Mouse (Mus musculus) frontal cortex, adult 2 months (tissue): ENCODE data around the gene Acsm2. TPM values are rescaled to one million over a fixed set of nuclear protein-coding genes. Genes with fewer than 3 reads are reported as not detected.

Experiments used
- DNase-seq, 2 experiments: peaks; one replicate each; pipeline ENCODE4 v3.0.0; 2022; ENCODE audit warnings: low spot score in 1 of 2; ENCODE audit errors: extremely low spot score in 1 of 2
- polyA plus RNA-seq: library from polyadenylated mRNA; depleted of rRNA; stranded (reverse); fragments of >200 nt; gene quantifications from 2 replicates; pipeline ENCODE4 v1.2.3, GENCODE M21; 2012; rRNA removed

The Acsm2 gene
- not detected in 2 replicates for polyA plus RNA-seq

DNA sequence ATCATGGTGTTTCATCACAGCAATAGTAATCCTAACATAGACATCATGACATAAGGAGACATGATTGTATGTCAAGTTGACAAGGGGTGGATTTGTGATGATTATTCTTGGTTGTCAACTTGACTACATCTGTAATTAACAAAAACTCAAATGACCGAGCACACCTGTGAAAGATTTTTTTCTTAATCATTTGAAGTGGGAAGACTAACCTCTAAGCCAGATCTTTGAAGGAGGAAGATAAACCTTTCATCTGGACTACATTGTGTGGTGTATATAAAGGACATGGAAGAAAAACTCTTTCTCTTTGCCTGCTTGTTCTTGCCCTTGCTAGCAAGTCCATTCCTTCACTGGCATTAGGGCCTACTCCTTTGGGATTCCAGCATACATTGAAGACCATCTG, at the start of gene Acsm2:
Gene Acsm2 (plus strand): TSS at position 301 of the 400 bp plus-strand sequence.
- no peak for DNase-seq

DNA sequence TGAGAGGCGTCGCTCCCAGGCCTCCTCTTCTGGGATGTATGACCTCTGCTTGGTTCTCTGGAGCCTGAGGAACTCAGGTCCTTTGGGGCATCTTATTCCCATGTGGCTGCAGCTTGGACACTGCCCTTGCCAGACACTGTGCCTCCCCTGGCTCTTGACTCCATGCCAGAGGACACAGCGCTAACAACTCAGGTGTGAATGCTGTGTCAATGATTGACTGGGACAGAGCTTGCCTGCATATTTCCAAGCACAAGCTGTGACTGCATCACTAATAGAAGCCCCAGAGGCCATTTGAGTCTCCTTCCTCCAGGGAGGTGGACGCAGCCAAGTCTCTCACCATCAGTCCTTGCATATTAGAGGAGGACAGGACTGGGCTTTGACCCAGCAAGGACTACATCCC, 43.0 kb upstream of the Acsm2 start:
- DNase-seq = no peak

DNA sequence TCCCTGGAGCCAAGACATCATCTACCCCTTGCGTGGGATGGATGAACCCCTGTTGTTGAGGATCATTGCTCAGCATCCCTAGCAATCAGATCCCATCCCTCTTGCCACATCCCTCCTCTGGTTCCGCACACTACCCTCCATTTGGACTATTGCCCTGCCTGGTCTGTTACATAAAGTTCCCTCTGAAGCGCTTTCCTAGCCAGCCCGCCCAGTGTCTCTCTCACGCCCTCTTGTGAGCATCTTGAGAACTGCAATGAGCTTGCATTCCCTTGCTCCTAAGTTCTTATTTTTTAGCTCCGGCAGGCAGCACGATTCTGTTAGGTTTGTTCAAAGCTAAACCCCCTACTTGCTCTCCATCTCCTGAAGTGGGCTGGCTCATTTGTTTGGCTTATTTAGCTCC, 41.1 kb upstream of the Acsm2 start:
- peak in 1 of 2 experiments; percentile 80 for DNase-seq

DNA sequence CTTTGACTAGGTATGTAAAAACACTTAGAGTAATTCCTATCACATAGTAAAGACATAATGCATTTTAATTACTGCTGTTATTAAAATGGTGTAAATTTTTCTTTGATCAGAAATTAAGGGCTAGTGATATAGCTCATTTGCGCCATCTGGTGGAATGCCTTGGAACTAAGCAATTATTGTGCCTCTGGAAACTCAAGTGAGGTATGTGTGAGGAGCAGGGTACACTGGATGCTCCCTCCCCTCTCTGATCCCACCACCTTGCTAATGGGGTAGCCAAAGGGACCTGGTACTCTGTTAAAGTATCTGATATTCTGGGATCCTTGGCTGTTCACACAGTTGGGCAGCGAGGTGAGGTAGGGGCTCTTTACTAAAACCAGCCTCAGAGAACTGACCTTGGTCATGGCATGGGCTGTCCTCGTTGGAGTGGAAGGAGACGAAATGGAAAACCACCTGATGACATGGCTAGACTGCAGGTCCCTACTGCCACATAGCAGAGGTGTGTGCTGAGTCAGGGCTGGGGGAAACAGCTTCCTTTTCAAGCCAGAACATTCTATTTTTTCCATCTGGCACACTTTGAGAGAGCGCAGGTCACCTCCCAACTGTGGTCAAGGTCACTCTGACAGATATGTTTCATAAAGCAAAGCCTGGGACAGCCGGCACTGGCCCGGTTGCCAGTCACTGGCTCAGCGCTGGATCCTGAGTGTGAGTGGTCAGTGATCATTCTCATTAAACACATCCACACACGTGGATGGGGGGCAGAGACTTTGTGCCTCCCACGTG, 38.5 kb upstream of the Acsm2 start:
- peak in 1 of 2 experiments; percentile 82 for DNase-seq

DNA sequence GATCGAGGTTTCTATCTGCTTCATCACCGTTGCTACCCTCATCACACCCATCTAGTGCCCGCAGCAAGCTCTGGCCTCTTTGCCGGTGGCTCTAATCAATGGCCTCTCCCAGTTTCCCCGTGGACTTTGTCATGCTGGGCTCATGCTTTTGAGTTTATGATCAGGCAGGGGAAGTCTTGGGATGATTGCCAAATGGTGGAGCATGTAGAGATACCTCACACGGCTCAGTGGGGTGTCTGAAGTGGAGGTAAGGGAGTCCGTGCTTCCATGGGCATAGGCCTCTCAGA, 37.9 kb upstream of the Acsm2 start:
- no peak for DNase-seq

DNA sequence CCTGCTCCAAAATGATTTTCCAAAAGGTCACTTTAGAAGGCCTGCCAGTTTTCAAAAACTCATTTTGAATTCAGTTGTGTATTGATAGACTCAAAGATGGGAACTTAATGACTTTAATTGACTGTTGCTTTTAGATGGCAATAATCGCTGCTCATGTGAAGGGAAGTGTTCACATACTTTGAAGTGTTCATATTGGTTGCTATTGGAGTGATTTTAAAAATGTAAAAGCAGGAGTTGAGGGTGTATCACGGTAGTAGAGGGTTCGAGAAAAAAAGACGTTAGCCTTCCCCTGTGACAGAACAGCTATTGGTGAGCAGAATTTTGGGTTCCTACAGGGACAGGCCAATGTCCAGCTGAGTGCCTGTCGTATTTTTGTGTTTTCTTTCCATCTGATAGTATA, 35.0 kb upstream of the Acsm2 start, which contains the start of gene Acsm5:
Gene Acsm5 (plus strand): TSS at position 301 of the 400 bp plus-strand sequence.
- DNase-seq = no peak

DNA sequence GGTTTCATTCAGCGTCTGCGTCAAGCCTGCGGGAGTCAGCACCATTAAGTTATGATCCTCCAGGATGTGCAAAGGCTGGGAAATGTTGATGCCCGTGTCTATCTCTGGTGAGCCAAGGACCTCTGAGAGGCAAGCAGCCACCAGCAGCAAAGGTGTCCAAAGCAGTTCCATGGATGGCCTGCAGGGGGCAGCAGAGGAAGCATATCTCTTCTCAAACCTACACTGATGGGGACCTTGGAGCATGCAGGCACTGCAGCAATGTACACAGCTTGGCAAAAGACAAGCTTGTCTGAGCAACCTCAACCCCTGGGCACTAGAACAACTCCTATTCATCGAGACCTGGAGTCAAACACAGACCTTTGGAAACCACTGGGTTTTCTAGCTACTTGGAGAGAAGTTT, 34.5 kb upstream of the Acsm2 start:
- peak; percentile 47 to 92 for DNase-seq

DNA sequence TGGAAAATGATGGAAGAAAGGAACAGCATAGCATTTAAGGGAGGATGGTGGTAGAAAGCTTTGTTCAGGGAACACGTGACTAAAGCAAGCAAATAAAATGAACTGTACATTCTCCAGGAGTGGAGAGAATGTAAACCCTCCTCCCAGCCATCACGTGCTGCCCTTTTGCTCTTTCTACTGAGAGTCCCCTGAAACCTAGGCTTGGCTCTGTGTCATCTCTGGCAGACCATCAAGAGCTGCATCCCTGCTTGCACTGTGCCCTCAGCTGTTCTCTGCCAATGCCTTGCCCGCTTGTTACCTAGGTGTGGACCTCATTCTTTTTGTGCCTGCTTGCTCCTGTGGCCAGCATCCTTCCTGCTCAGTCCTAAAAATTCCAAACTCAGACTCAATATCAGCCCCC, 32.3 kb upstream of the Acsm2 start:
- DNase-seq = no peak

DNA sequence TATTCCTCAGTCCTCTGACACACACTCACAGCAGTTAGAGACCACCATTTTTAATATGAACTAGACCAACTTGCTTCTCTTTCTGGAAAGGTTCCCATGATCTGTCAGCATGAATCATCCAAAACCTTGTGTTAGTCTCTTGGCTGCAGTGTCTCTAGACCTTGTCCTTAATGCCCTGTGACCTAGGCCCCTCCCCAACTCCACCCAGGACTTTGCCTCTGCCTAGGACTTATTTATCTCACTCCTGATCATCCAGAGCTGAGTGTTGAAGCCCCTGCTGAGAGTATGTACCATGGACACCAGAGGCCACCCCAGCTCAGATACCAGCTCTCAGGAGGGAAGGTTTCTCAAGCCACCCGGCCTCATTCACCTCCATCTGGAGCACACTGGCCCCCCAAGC, 31.8 kb upstream of the Acsm2 start:
- no peak for DNase-seq

DNA sequence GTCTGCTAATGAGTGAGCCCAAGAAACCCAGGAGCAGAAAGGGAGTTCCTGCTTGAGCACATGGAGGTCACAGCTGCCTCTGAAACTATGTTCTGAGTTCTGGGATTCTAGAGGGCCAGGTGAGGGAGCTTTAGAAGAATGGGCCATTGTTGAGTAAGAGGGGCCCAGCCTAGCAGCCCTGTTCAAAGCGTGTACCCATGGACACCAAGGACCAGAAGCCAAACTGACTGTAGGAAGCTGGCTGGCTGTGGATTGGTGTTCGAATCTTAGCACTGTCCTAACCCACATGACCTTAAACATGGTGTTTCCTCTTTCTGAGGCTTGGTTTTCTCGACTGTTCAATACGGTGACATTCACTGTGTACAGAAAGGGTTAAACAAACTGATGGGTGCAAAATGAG, 30.8 kb upstream of the Acsm2 start, which contains the start of gene Pdilt:
Gene Pdilt (minus strand): TSS at position 101 of the 400 bp plus-strand sequence.
- DNase-seq = no peak

DNA sequence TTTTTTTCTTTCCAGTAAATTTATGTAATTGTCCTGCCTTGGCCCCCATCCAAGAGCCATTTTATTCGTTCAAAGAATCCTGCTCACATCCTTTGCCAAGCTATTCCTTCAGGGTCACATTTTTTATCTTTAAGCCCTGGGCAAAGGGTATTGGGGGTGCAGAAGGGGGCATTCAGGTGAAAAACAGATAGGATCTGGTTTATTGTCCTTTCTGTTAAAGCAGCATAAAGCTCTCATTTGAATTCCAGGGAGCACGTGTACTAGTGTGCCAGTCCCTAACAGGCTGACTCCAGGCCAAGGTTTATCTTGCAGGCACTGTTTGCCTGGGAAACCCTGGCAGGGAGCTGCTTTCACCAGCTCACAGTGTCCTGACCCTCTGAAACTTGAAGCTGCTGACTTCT, 28.3 kb upstream of the Acsm2 start:
- peak in 1 of 2 experiments; percentile 4 for DNase-seq

DNA sequence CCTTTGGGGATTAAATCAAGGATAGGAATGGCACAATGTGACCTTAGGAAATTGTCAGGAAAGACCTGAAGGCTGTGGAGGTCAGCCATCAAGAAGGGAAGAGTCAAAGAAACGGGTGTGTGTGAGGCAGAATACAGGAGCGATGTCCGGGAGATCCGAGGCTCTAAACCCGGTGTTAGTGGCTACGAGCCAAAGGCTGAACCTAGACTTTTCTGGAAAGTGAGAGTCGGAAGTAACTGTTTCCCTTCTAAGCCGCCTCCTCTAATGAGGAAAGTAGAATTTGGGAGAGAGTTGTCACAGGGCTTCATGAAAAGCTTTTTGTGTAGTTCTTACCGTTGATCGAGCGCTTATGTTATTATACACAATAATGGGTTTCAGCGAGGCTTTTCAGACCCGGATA, 27.7 kb upstream of the Acsm2 start:
- no peak for DNase-seq

DNA sequence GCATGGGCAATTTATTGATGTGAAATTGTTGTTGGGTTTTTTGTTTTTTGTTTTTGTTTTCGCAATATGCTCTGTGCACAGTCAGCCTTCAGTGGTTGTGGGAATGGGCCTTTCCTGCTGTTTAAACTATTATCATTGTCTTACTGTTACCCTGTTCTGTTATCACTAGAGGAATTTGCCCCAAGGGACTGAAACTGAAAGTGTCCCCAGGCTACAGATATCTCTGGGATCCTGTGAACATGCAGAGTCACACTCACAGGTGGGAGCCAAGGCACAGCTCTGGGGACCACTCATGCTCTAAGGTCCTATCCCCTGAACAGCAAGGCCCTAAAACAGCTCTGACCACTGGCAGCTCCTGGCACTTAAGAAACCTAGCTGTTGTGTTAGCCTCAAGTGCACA, 27.0 kb upstream of the Acsm2 start:
- no peak for DNase-seq

DNA sequence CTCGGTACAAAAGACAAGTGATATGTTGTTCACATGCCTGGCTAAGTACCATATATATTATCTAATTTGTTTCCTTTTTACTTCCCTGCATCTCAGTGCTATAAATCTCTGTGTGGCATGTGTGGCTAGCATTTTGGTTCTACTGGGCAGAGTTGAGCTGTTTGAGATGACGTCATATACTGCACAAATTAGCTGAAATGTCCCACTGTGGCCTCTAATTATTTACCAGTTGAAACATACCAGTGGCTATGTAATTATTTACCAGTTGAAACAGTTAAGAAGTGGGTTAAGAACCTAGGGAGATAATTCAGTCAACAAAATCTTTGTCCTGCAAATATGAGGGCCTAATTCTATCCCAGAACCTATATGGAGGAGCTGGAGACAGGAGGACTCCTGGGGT, 26.6 kb upstream of the Acsm2 start:
- DNase-seq = no peak

DNA sequence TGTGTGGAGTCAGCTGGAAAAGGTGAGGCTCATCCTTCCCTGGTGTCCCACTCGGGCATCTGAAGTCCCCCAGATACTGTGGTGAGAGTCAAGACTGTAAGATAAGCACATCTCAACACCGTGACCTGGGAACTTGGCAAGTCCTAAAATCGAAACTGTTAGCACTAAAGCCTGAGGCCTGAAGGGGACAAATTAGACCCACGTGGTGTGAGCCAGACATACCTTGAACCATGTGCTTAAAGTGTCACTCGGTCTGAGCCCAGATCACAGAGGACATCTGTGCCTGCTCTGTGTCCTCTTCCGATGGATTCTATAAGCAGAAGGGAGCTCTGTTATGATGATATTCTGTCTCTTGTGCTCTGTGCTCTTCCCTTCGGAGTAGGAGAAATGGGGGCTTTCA, 25.5 kb upstream of the Acsm2 start:
- DNase-seq = no peak

DNA sequence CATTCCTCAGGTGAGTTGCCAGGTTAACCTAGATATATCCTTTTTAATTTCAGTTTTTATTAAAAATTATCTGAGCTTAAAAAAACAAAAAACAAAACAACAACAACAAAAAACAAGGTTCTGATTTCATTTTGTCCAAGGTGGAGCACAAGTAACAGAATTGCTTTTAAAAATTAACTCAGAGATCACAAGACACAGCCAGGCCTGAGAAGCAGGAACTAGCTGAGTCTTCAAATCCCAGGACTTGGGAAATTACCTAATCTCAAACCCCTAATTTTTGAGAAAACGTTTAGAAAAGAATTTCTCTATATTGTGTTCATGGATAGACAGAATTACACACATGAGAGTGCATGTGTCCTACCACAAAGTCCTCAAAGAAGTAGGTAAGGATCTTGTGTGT, 21.2 kb upstream of the Acsm2 start:
- no peak for DNase-seq

DNA sequence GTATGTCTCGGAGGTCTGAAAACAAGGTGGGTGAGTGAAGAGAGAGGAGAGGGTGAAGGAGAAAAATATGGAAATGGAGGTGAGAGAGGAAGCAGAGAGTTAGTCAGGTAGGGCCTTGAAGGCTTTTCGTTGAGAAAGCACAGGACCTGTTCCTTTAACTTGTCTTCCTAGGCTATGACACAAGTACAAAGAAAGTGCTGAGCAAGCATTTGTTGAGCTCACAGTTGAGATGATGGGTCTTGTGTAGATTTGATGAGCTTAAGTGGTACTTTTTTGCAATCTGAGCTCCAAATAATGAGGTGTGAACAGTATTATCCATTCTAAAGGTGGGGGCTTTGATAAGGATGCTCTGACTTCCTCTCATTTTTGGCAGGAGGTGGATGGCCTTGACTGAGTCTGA, 19.8 kb upstream of the Acsm2 start:
- no peak for DNase-seq

DNA sequence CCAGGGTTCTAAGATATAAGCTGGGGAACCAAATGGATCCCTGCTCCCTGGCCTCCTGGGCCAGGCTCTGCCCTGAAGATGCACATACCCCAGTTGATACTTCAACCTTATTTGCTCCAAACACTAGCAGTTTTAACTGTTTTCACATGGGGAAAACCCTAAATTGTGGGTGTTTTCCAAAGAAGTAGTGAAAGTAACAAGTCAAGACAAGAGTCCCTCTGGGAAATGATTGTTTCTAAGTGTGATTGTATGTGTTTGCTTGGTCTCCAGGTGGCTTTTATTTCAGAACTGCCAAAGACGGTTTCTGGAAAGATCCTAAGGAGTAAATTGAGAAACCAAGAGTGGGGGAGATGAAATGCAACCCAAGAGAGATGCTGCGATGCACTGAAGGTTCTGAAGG, 11.7 kb upstream of the Acsm2 start:
- no peak for DNase-seq

DNA sequence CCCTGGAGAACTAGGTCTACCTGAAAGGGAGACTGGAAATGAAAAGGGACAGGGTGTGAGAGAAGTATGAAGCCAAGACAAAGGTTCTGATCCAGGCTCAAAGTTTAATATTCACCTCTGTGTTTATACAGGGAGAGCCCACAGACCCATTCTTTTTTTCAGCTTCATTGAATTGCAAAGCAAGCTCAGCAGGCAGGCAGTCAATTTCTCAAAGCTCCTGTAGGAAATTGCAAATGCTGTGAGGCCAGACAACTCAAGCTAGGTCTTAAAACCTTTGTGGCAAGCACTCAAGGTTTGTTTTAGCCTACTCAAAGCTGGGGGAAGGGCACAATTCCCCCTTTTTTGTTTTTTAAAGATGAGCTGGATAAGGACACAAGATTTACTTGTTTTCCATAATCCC, 8.6 kb upstream of the Acsm2 start:
- DNase-seq = no peak

DNA sequence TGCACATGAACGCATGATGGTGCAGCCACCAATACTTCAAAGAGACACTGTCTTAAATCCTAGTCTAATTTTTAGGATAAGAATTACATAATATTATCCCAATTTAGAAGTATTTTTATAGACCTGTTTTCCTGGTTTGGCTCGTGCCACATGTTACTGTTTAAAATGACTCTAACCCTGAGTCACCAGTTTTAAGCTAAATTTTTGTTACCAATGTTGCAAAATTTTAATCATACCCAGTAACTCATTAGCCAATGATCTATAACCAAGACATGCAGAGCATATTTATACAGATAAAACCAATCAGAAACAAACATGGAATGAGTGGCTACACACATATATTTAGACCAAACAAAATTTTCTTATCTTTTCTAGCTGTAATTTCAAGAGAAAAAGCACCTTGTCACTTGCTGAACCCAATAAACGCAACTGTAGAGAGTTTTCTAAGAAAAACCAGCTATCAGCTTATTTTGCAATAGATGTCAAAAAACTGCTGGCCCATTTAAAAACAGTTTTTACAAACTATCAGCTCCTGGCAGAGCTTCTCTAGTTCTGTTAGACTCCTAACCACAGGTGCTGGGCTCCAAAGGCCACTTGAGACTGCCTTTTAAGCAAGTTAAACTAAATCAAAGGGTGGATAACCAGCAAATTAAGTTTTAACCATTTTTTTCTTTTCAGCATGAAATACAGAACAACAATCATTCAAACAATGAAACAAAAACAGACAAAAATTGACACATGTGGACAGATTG, 3.5 kb upstream of the Acsm2 start:
- no peak for DNase-seq

DNA sequence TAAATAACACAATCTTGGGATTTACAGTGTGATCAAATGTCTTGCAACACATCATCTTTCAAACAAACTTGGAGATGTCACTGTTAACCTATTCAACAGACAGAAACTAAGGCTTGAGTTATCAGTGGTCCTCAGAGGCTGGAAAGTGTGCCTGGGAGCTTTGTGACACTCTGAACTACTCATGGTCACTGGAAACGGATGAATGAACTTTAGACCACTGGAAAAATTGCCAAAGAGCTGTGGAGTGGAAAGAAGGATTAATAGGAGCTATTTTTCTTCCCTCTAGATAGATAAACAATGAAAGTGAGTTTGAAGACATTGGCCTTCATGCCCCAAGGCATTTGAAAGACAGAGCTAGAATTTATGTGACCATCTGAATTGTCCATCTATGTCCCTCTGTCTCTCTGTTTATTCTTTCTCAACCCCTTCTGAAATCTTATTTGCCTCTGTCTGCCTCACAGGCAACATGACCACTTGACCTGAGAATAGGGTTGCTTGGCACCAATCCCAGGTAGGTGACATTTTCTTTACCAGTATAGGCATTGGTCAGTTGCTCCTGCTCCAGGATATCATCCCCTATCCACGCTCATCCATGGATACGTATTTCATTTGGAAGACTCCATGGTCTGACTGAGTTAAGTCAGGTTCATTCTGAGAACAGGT, 5.8 kb downstream of the Acsm2 start:
- DNase-seq = no peak

DNA sequence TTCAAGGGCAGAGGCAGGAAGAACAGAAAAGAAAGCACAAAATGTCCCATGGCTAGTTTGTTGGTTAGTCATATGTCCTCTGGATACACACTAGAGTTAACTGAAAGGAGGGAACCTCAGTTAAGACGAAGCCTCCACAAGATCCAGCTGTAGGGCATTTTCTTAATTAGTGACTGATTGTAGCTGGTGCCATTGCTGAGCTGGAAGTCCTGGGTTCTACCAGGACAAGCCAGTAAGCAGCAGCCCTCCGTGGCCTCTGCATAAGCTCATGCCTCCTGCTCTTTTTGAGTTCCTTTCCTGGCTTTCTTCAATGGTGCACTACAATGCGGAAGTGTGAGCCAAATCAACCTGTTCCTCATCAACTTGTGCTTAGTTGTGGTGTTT, 6.3 kb downstream of the Acsm2 start:
- no peak for DNase-seq
